Mouse (Mus musculus): ENCODE measurements around the gene Tmem174.

The Tmem174 gene

DNA sequence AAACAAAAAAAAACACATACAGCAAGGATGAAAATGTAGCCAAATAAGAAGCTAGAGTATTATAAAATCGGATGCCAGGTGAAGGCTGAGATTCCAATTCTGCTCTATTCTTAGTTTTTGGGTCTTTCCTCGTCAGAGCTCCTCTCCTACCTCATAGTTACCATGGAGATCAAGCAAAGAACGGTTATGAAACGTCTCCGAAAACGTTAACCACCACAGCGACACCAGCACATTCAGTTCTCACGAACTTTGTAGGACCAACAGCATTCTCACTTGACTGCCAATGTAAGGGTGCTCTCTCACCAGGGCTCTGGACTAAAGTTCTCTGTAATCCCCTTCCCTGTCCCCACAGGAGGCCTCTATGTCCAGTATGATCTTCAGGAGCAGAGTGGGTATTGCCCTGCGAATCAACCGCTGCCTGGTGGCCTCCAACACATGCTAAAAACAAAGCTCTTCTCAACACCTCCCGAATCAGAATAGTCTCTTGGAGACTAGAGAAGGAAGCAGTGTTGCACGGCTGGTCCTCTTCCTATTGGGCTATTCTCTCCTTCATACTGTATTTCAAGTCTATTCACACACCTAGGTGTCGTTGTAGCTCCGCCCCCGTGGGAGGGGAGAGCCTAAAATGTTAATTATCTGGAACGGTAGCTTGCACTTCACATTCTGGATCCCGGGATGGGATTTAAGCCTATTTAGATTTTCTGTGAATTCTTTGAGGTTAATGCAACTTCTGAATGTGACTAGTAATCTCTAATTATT, 50.2 kb downstream of the Tmem174 start:
- no peak for ATAC-seq (ENCODE audit: insufficient number of reproducible peaks, low FRiP score, low TSS enrichment)
